Mouse (Mus musculus) neutrophil, adult 5-6 weeks (primary cell): Measurements from ENCODE around the gene Eif2b2. TPM values are rescaled to one million over a fixed set of nuclear protein-coding genes. Genes with fewer than 3 reads are reported as not detected.

ENCODE experiments used
- ATAC-seq: fragments of 151-379, 151-347 bp; 2 replicates; pipeline ENCODE4 v1.8.0; 2017; ENCODE audit warnings: mild to moderate bottlenecking, moderate TSS enrichment; ENCODE audit not compliant: insufficient number of reproducible peaks, poor library complexity, low FRiP score, severe bottlenecking; ENCODE audit errors: extremely low read depth
- total RNA-seq: library from RNA; stranded (forward); fragments of 200-1000 nt; gene quantifications from 2 replicates; pipeline ENCODE4 v1.2.3, GENCODE M21; 2017

Gene Eif2b2
- total RNA-seq: 48.6 and 55.7 TPM in 2 replicates

DNA sequence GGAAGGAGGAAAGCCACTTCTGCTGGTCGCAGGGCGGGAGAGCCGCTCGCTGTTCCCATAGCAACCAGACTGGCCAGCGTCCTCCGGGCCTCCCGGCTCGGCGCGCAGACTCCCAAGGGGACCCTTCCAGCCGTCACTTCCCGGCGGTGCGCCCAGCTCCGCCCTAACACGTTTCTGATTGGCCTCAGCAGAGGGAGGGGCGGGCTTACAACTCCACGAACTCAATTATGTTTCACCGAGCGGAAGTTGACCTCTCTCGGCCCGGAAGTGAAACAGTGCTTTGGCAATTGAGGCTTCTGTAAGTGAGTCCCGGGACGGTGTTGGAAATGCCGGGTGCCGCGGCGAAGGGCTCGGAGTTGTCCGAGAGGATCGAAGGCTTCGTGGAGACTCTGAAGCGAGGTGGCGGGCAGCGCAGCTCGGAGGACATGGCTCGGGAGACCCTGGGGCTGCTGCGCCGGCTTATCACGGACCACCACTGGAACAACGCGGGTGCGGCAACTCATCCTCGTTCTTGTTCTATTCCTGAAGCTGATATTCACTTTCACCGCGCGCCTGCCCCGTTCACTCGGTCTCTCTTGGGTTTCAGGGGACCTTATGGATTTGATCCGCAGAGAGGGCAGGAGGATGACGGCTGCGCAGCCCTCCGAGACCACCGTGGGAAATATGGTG, at the start of gene Eif2b2:
TSS of gene Eif2b2 (plus strand) at position 246 of the 669 bp plus-strand sequence.
- peak; percentile 99 for ATAC-seq

GRCm38 (mm10) chr12:85169877-85170276, 49.4 kb upstream of the Eif2b2 start:
- ATAC-seq: no peak

GRCm38 (mm10) chr12:85170284-85170947, 48.9 kb upstream of the Eif2b2 start:
- ATAC-seq: no peak

DNA sequence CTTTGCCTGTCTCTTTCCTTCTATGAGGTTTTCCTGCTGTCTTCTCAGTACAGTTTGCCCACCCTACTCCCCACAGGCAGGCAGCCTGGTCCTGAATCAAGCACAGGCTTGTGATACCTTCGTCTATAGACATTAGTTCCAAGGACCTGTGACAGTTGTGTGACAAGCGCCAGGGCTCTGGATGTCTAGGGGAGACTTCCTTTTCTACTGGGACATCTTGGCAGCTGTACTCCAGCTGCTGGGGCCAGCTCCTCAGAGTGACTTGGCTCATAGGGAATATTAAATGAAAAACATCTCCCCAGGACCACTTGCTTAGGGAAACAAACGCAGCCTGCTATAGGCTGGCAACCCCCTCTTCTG, 48.4 kb upstream of the Eif2b2 start:
- no peak for ATAC-seq

DNA sequence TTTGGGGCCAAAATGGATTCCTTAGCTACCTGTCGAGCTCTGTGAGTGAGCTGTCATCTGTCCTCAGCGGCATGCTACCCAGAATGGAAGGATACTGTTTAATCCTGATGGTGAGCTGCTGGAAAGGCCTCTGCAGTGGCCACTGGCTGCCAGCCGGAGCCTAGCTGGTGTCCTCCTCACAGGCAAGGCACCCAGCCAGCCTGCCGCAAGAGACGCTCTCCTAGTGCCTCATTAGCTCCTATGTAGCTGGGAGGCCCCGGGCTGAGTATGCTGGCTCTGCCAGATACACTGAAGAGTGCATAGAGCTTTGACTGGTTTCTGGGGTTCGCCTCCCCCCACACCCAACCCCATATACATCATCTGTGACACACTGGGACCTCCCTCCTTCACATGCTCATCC, 45.3 kb upstream of the Eif2b2 start:
- no peak for ATAC-seq

DNA sequence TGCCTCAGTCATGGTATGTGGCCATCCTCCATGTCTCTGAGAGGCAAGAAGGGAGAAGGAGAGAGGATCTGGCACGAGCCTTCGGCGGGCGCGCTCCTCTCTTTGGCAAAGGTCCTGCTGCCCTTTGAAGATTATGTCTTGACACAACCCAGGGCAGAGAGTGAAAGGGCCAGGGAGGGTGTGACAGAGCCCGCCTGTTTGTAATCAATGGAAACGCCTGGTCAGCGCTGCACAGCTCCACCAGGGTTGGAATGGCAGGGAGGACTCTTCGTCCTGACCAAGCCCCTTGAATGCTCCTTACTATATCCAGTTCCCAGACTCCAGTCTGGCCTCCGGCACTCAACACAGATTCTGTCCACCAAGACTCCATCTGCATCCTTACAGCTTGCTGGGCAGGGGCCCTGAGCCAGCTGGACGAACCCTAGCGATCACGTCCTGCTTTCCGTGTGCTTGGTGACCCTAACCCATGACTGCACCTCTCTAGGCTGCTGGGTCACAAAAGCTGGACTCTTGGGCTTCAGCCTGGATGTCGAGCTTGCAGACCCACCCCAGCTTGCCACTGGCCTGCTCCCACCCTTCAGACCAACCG, 44.1 kb upstream of the Eif2b2 start:
- no peak for ATAC-seq

DNA sequence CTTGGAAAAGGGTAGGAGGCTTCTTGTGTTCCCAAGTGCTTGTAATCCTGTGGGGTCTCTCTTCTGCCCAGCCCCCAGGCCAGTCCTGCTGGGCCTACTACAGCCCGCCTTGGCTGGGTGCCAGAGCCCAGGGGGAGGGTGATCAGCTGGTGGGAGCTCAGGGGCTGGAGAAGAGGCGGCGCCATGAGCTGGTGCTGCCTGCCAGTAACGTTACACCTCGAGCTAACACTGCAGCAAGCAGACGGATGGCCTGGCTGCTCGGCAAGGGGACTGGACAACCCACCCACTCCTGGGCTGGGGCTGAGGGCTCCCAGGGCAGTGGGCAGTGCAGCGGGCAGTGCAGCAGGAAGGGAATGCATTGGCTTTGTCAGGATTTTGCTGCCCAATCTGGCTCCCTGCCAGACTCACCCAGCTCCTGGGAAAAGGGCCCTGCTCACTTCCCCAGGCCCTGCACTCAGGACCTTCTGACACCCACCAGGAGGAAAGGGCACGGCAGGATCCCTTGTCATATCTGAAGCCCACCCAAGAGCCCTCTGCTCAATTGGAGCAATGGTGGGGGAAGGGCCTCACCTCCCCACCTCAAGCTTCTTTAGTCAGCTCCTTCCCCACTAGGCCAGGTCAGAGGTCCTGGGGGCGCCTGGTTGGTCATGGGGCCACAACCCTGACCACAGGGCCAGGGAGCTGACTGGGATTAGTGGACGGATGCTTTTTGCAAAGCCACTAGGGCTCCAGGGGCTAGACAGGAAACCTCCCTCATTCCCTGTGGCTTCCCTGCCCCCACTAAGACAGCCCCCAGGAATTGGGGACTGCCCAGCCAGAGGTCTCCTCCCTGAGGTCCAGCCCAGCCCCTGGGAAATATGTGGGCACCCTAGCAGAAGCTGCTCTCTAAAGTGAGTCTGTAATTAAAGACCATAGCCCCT, 43.1 kb upstream of the Eif2b2 start:
- ATAC-seq: no peak

- no peak for ATAC-seq
Observed at GRCm38 (mm10) chr12:85176846-85177523, 42.3 kb upstream of the Eif2b2 start.

- ATAC-seq: no peak
Observed at GRCm38 (mm10) chr12:85177740-85178239, 41.5 kb upstream of the Eif2b2 start, which contains the start of gene Pgf. Gene Pgf, minus strand, starts transcription at chr12:85177790.

DNA sequence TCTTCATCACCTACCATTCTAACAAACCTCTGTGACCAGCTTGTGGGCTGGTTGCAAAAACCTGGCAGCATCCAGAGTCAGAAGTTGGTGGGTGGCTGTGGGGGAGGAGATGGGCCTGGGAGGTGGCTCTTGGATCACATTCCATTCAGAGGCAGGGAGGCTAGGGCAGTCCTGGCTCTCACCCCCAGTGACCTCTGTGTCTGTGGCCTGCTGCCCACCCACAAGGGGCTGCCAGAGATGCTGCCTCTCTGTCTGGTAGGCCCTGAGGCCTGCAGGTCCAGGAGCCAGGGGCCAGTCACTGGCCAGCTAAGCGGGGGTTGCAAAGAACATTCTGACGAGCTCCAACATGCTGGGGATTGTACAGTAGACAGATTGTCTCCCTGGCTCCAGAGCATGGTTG, 41.0 kb upstream of the Eif2b2 start:
- no peak for ATAC-seq

- no peak for ATAC-seq
Observed at GRCm38 (mm10) chr12:85181475-85182344, 37.6 kb upstream of the Eif2b2 start.

DNA sequence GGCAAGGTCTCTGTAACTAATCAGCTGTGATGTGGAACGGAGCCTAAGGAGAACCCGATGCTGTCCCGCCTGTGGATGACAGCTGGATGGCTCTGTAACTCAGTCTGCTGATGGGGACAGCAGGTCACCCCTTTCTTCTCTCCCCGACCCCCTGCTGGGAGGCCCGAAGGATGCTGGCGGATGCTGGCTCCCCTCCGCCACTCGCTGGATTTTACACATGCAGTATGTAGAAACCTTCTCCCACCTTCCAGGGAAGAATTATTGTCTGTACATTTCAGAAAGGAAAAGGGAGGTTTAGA, 37.0 kb upstream of the Eif2b2 start:
- no peak for ATAC-seq

GRCm38 (mm10) chr12:85182898-85183297, 36.4 kb upstream of the Eif2b2 start:
- ATAC-seq: no peak; the same call in 1 of the 2 replicates

- no peak for ATAC-seq
Observed at GRCm38 (mm10) chr12:85184118-85184517, 35.2 kb upstream of the Eif2b2 start.

DNA sequence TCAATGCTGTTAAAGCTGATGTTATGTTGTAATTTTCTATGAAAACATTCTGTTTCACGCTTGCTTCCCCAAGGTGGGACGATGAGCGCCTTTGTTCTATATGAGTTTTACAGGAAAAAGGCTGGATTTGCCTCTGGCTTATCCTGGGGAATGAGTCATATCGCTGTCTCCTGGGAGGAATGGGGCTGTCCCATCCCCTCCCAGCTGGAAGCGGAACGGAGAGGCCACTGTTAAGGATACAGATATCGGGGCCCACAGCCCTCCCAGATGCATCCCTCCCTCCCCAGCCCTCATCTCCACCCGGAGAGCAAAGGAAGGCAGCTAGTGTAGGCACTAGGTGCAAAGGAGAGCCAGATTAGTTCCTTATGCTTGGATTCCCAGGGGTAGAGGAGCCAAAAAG, 33.5 kb upstream of the Eif2b2 start:
- ATAC-seq: no peak

GRCm38 (mm10) chr12:85186361-85186760, 32.9 kb upstream of the Eif2b2 start:
- no peak for ATAC-seq

DNA sequence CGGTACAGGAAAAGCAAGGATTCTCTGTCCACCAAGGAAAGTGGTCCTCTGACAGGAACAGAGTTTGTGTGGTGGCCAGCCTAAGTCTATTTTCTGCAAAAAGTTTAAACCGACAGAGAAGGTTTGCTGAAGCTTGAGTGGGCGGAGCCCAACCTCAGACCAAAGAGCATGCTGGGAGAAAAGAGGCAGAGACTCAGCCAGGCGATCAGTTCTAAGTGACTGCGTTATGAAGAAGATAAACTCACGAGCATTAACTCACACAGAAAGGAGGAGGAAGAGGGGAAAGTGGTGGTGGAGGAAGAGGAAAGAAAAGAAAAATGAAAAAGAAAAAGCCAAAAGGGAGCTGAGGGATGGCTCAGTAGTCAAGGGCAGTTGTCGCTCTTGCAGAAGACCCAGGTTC, 29.0 kb upstream of the Eif2b2 start:
- ATAC-seq: no peak
